Mouse (Mus musculus): ENCODE measurements at regions not wholly inside any gene's neighbourhood (a gene's known extent, or its start where the extent isn't known, plus 50 kb on each side); places are given as distances from the start of the nearest gene placed in this dataset. TPM values are rescaled to one million over a fixed set of nuclear protein-coding genes. Genes with fewer than 3 reads are reported as not detected.

DNA sequence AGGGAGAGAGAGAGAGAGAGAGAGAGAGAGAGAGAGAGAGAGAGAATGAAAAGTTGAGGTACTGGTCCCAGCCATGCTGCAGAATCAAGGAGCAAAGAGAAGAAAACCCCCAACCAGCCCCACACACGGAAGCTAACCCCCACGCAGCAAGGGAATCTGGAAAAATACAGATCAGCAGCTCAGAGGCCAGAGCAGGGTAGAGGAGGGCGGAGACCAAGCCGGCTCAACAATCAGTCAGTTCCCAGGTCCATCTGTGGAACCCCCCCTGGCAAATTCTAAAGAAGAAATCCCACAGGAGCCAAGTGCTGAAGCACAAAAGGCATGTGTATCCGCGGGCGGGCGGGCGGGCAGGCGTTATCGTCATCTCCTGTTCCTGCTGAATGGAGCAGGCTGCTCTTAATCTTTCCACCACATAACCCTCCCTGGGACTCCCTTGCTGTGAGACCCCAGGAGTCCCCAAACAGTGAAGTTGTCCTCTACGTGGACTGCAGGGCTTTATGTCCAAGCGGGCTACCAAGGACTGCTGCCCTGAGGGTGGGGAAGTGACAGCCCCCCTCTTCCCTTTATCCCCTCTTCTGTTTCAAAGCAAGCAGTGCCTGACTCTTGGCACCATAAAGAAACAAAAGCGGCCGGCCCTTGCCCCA is 60.2 kb upstream of the Lhx5 start:
- no peak for DNase-seq (ENCODE audit: extremely low spot score in 1 of 2, low spot score in 2 of 2)
- intact Hi-C loops (cut with DNase I) = no loop called here

DNA sequence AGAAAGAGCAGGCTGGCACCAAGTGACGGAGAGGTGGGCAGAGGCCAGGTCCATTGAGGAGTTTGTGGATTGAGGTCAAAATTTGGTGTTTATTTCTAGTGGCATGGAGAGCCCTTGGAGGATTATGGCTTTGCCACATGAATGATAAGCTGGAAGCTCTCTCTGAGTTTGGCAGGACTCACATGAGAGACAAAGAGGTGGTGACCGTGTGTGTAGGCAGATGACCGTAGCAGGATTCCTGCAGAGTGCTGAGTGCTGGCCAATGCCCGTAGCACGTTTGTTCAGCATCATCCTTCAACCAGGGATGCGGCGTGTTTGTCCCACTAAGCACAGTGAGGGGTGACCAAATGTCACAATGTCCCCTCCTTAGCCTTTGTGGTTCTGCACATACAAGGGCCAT is 58.1 kb upstream of the Lhx5 start:
- intact Hi-C loops (cut with DNase I) = no loop called here
- no peak for DNase-seq (ENCODE audit: extremely low spot score in 1 of 2, low spot score in 2 of 2)

Small RNA genes in the stretch of these regions (microRNA-seq; reads per million reads assigned to microRNA genes)
- not detected for gene Gm26474
